Mouse (Mus musculus) liver, embryonic 16.5 days (tissue): ENCODE results near the gene Nt5e. TPM values are rescaled to one million over a fixed set of nuclear protein-coding genes. Genes with fewer than 3 reads are reported as not detected.

Experiments
- ATAC-seq: fragments of 200-750 bp; cut with Nextera tagmentation; 2 replicates; pipeline ENCODE4 v1.8.0; 2017; ENCODE audit warnings: low read depth, mild to moderate bottlenecking, moderate number of reproducible peaks, moderate library complexity
- H3K27ac ChIP-seq: fragments of 300-500 bp; sonication (generic); 2 replicates; pipeline ENCODE4 v1.5.1; 2014; ENCODE audit warnings: mild to moderate bottlenecking, low read length
- H3K27me3 ChIP-seq: fragments of 300-500 bp; sonication (generic); 2 replicates; pipeline ENCODE4 v1.6.1; 2014; ENCODE audit warnings: low read depth, low read length, mixed read lengths; ENCODE audit not compliant: control insufficient read depth, insufficient read depth
- H3K36me3 ChIP-seq: fragments of 300-500 bp; sonication (generic); 2 replicates; pipeline ENCODE4 v1.6.1; 2014; ENCODE audit warnings: mild to moderate bottlenecking; ENCODE audit not compliant: control insufficient read depth, insufficient read depth
- H3K4me1 ChIP-seq: fragments of 300-500 bp; sonication (generic); 2 replicates; pipeline ENCODE4 v1.6.1; 2014; ENCODE audit warnings: low read depth, low read length, mixed read lengths; ENCODE audit not compliant: control insufficient read depth
- H3K4me2 ChIP-seq: fragments of 300-500 bp; sonication (generic); 2 replicates; pipeline ENCODE4 v1.6.1; 2014; ENCODE audit warnings: low read depth, low read length, mixed read lengths
- H3K4me3 ChIP-seq: fragments of 300-500 bp; sonication (generic); 2 replicates; pipeline ENCODE4 v1.5.1; 2014; ENCODE audit warnings: low read depth, mild to moderate bottlenecking, low read length
- H3K9ac ChIP-seq: fragments of 300-500 bp; sonication (generic); 2 replicates; pipeline ENCODE4 v1.6.1; 2014; ENCODE audit warnings: low read depth, low read length
- H3K9me3 ChIP-seq: fragments of 300-500 bp; sonication (generic); replicated peaks from 2 replicates; pipeline ENCODE4 v1.6.1; 2016; ENCODE audit warnings: low read length; ENCODE audit not compliant: control insufficient read depth
- WGBS: fragments of 180-500 bp; shearing (Covaris S2); extraction: QIAGEN DNeasy Blood & Tissue Kit; methylation state at CpG from one replicate; pipeline ENCODE4 v1.1.7; 2014; ENCODE audit not compliant: insufficient replicate concordance; 5-methylcytosine and 5-hydroxymethylcytosine counted together
- polyA plus RNA-seq: library from polyadenylated mRNA; unstranded; fragments of >200 nt; fragmentation: Nextera tagmentation; extraction: Ambion mirVana; gene quantifications from 2 replicates; pipeline ENCODE4 v1.2.1, GENCODE M21; 2015

Nt5e gene
- polyA plus RNA-seq, 1 experiment from 2014 or later, result 12.0 TPM

GRCm38 (mm10) chr9:88297871-88298658 is 28.9 kb upstream of the Nt5e start:
- Histone ChIP-seq H3K9me3 (no peaks in the 10 kb centered on the region), H3K27ac (no peak overlapping the region), H3K4me3 (no peak overlapping the region), H3K27me3 (no peaks in the 10 kb centered on the region), H3K4me2 (no peak overlapping the region), H3K36me3 (no peaks in the 10 kb centered on the region), H3K9ac (no peak overlapping the region), H3K4me1 (no peaks in the 10 kb centered on the region)
- no peak for ATAC-seq
- 62% methylated on average over 8 of the region's 8 CpGs for WGBS

GRCm38 (mm10) chr9:88307019-88307618 is 19.9 kb upstream of the Nt5e start:
- no peaks in the 10 kb centered on the region for H3K9me3 ChIP-seq
- no peaks in the 10 kb centered on the region for H3K27me3 ChIP-seq
- WGBS, result 46% methylated on average over 2 of the region's 2 CpGs
- ATAC-seq, result no peak
- H3K4me2 ChIP-seq, result no peak overlapping the region
- no peak overlapping the region for H3K9ac ChIP-seq
- H3K4me1 ChIP-seq, result no peaks in the 10 kb centered on the region
- H3K27ac ChIP-seq, result no peak overlapping the region
- no peaks in the 10 kb centered on the region for H3K36me3 ChIP-seq
- H3K4me3 ChIP-seq, result no peak overlapping the region

GRCm38 (mm10) chr9:88309127-88309526 is 17.9 kb upstream of the Nt5e start:
- Histone ChIP-seq H3K4me3 (no peak overlapping the region), H3K36me3 (no peaks in the 10 kb centered on the region), H3K4me1 (no peaks in the 10 kb centered on the region), H3K9me3 (no peaks in the 10 kb centered on the region), H3K27ac (no peak overlapping the region), H3K27me3 (no peaks in the 10 kb centered on the region), H3K4me2 (no peak overlapping the region), H3K9ac (no peak overlapping the region)
- WGBS, result 12% methylated on average over 1 of the region's 1 CpGs
- no peak for ATAC-seq

GRCm38 (mm10) chr9:88319226-88319625 is 7.8 kb upstream of the Nt5e start:
- no peak for ATAC-seq
- Histone ChIP-seq H3K4me2 (no peak overlapping the region), H3K9ac (no peak overlapping the region), H3K36me3 (no peaks in the 10 kb centered on the region), H3K4me1 (no peaks in the 10 kb centered on the region), H3K27ac (no peak overlapping the region), H3K9me3 (no peaks in the 10 kb centered on the region), H3K27me3 (no peaks in the 10 kb centered on the region), H3K4me3 (no peak overlapping the region)

- no peak overlapping the region for H3K9ac ChIP-seq
- no peaks in the 10 kb centered on the region for H3K9me3 ChIP-seq
- no peaks in the 10 kb centered on the region for H3K36me3 ChIP-seq
- no peak overlapping the region for H3K4me3 ChIP-seq
- no peaks in the 10 kb centered on the region for H3K4me1 ChIP-seq
- 34% methylated on average over 3 of the region's 3 CpGs for WGBS
- H3K27ac ChIP-seq, result no peak overlapping the region
- H3K27me3 ChIP-seq, result peaks cover 23% of the 10 kb centered on the region
- H3K4me2 ChIP-seq, result no peak overlapping the region
- ATAC-seq, result no peak
Observed at GRCm38 (mm10) chr9:88324616-88325015, 2.4 kb upstream of the Nt5e start.

- no peak for ATAC-seq
- 21% methylated on average over 5 of the region's 5 CpGs for WGBS
- H3K4me2 ChIP-seq, result peak overlapping the region; percentile 62
Observed at GRCm38 (mm10) chr9:88328666-88329065, 1.7 kb downstream of the Nt5e start.

GRCm38 (mm10) chr9:88329166-88329748 is 2.3 kb downstream of the Nt5e start:
- H3K4me2 ChIP-seq, result peak overlapping the region; percentile 23
- WGBS, result 28% methylated on average over 10 of the region's 10 CpGs
- H3K9ac ChIP-seq, result no peak overlapping the region
- H3K36me3 ChIP-seq, result no peaks in the 10 kb centered on the region
- H3K4me1 ChIP-seq, result peaks cover 4% of the 10 kb centered on the region; the same call in 1 of the 2 replicates
- H3K27me3 ChIP-seq, result peaks cover 26% of the 10 kb centered on the region
- no peaks in the 10 kb centered on the region for H3K9me3 ChIP-seq
- ATAC-seq, result no peak
- peak overlapping the region; percentile 15 for H3K27ac ChIP-seq
- peak overlapping the region; percentile 13 for H3K4me3 ChIP-seq

More at GRCm38 (mm10) chr9:88328666-88329065, 1.7 kb downstream of the Nt5e start:
- Histone ChIP-seq H3K36me3 (no peaks in the 10 kb centered on the region), H3K27me3 (peaks cover 26% of the 10 kb centered on the region), H3K9ac (no peak overlapping the region), H3K4me3 (peak overlapping the region; percentile 56), H3K27ac (peak overlapping the region; percentile 15; the same call in 1 of the 2 replicates), H3K9me3 (no peaks in the 10 kb centered on the region), H3K4me1 (peaks cover 4% of the 10 kb centered on the region; the same call in 1 of the 2 replicates)

- H3K4me1 ChIP-seq, result peaks cover 4% of the 10 kb centered on the region; the same call in 1 of the 2 replicates
- H3K4me3 ChIP-seq, result no peak overlapping the region
- no peak; the same call in 1 of the 2 replicates for ATAC-seq
- H3K27me3 ChIP-seq, result peaks cover 26% of the 10 kb centered on the region
- H3K9ac ChIP-seq, result no peak overlapping the region
- H3K27ac ChIP-seq, result no peak overlapping the region
- 34% methylated on average over 3 of the region's 3 CpGs for WGBS
- H3K36me3 ChIP-seq, result no peaks in the 10 kb centered on the region
- H3K4me2 ChIP-seq, result no peak overlapping the region
- H3K9me3 ChIP-seq, result no peaks in the 10 kb centered on the region
Observed at GRCm38 (mm10) chr9:88330316-88330715, 3.3 kb downstream of the Nt5e start.

GRCm38 (mm10) chr9:88332447-88332846 is 5.5 kb downstream of the Nt5e start:
- H3K4me1 ChIP-seq, result peaks cover 4% of the 10 kb centered on the region; the same call in 1 of the 2 replicates
- H3K9me3 ChIP-seq, result no peaks in the 10 kb centered on the region
- no peak for ATAC-seq
- H3K9ac ChIP-seq, result no peak overlapping the region
- no peak overlapping the region for H3K4me3 ChIP-seq
- WGBS, result 46% methylated on average over 3 of the region's 3 CpGs
- H3K27me3 ChIP-seq, result peaks cover 16% of the 10 kb centered on the region
- no peak overlapping the region for H3K4me2 ChIP-seq
- no peaks in the 10 kb centered on the region for H3K36me3 ChIP-seq
- H3K27ac ChIP-seq, result no peak overlapping the region
